Mouse (Mus musculus): ENCODE measurements around the gene Sox2.

DNA sequence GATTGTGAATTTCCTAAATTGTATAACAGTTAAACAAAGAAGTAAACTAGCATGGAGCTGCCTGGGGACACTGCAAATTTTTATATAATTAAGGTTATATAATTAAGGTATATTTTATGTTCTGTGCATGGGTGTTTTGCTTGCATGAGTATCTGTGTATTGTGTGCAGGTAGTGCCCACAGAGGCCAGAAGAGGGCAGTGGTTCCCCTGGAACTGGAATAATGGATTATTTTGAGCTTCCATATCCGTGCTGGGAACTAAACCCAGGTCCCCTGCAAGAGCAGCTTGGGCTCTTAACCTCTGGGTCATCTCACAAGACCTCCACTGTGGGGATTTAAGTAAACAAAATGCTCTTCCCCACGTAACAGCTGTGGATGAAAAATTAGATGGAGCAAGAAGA lies 49.1 kb upstream of the Sox2 start:
- TF ChIP-seq CTCF (IDR thresholded peaks at IDR 0.05; ENCODE audit: borderline replicate concordance, insufficient read depth, low read depth, low read length), result no peak
- TF ChIP-seq POLR2A (IDR thresholded peaks at IDR 0.05; ENCODE audit: borderline replicate concordance, insufficient read depth, low read length), result no peak

Measured in cerebellum, adult 2 months (tissue).